7 mouse cellular contexts compared by ENCODE assay signal in the genomic region with DNA sequence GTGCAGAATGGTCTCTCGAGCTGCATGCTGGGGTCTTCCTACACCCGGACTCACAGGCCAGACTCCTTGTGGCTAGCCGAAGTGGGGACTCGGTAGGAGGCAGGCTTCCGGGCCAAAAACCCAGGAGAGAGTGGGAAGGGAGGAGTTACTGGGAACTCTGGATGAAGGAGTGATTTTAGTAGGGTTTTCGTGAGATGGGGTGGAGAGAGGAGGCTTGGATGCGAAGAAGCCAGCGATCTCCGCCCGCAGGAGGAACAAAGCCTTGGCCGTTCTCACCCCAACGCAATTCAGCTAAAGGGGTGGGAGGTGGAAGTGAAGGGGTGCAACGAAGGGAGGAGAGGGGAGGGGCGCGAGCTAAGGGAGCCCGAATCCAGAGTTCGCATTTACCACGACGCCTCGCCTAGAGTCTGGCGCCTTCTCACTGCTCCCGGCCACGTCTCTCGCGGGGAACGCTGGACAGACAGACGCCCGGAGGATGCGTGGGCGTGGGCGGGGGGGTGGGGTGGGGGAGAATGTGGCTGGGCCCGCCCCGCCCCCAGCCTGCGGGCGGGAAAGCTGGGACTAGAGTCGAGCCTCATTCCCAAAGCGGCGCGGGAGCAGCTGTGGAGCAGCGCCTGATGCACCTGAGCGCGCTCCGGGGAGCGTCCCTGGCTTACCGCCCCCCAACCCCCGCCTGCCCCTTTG.
A peak's percentile ranks its signal among the peaks of the same experiment; 100 is the strongest.
DNase-seq lines count a peak whose midpoint lies in the region; ATAC-seq and TF ChIP-seq lines count a peak whose summit lies in the region.

No protein-coding gene starts in this region.

- H3K4me3 ChIP-seq in embryonic facial prominence, embryonic 14.5 days (ENCODE audit: low read depth, low read length): peak overlapping the region; percentile 55
- peak overlapping the region; percentile 58 for H3K4me3 ChIP-seq in kidney, embryonic 14.5 days (ENCODE audit: low read length)
- peak overlapping the region; percentile 49 for H3K4me3 ChIP-seq in limb, embryonic 15.5 days
- H3K4me3 ChIP-seq in midbrain, embryonic 14.5 days (replicated peaks; ENCODE audit: low read depth, low read length): peak overlapping the region; percentile 49
- H3K4me3 ChIP-seq in stomach, postnatal 0 days (ENCODE audit: low read depth, low read length): peak overlapping the region; percentile 57

- ATAC-seq in embryonic facial prominence, embryonic 14.5 days (ENCODE audit: low read depth): peak; percentile 88
- peak; percentile 92 for ATAC-seq in kidney, embryonic 14.5 days (ENCODE audit: low FRiP score, low TSS enrichment)
- ATAC-seq in limb, embryonic 15.5 days (ENCODE audit: insufficient number of reproducible peaks, low FRiP score, low TSS enrichment, low read depth): peak; percentile 78
- ATAC-seq in midbrain, embryonic 14.5 days (ENCODE audit: low FRiP score, low TSS enrichment): peak; percentile 88
- ATAC-seq in stomach, postnatal 0 days (ENCODE audit: low FRiP score, low TSS enrichment): peak; percentile 77

- DNase-seq in brain, adult 2 months (ENCODE audit: low read depth, low spot score): peak; percentile 58
- DNase-seq in embryonic facial prominence, embryonic 14.5 days (ENCODE audit: low spot score): peak; percentile 82
- peak; percentile 56 to 61 for DNase-seq in heart, adult 9 months (ENCODE audit: low spot score in 2 of 2)
- DNase-seq in midbrain, embryonic 14.5 days: peak; percentile 84
- peak; percentile 53 for DNase-seq in stomach, postnatal 0 days (ENCODE audit: low spot score)

- peaks cover 7% of the 10 kb centered on the region; the same call in 1 of the 2 replicates for H3K4me1 ChIP-seq in embryonic facial prominence, embryonic 14.5 days (ENCODE audit: control insufficient read depth, insufficient read depth, low read length)
- no peaks in the 10 kb centered on the region for H3K4me1 ChIP-seq in kidney, embryonic 14.5 days (ENCODE audit: control insufficient read depth, insufficient read depth, low read length)
- H3K4me1 ChIP-seq in limb, embryonic 15.5 days: peaks cover 18% of the 10 kb centered on the region
- peaks cover 10% of the 10 kb centered on the region for H3K4me1 ChIP-seq in midbrain, embryonic 14.5 days (ENCODE audit: control insufficient read depth, insufficient read depth, low read length)
- H3K4me1 ChIP-seq in stomach, postnatal 0 days (replicated peaks; ENCODE audit: control insufficient read depth, insufficient read depth): 0 out of 2 replicates have a peak, but pooled peaks cover 2% of the 10 kb centered on the region

- WGBS in embryonic facial prominence, embryonic 14.5 days: under 1% methylated on average over 41 of the region's 46 CpGs
- under 1% methylated on average over 38 of the region's 46 CpGs for WGBS in kidney, embryonic 14.5 days
- WGBS in limb, embryonic 15.5 days: under 1% methylated on average over 43 of the region's 46 CpGs
- under 1% methylated on average over 44 of the region's 46 CpGs for WGBS in midbrain, embryonic 14.5 days
- WGBS in stomach, postnatal 0 days: under 1% methylated on average over 44 of the region's 46 CpGs

- TF ChIP-seq CTCF in stomach, postnatal 0 days (IDR thresholded peaks at IDR 0.05; ENCODE audit: low read depth): peak; percentile 10; the same call in 1 of the 2 replicates

- H3K9ac ChIP-seq in embryonic facial prominence, embryonic 14.5 days (ENCODE audit: low read depth, low read length): peak overlapping the region; percentile 64
- H3K9ac ChIP-seq in kidney, embryonic 14.5 days (ENCODE audit: low read depth, low read length): peak overlapping the region; percentile 64
- H3K9ac ChIP-seq in limb, embryonic 15.5 days: peak overlapping the region; percentile 51
- H3K9ac ChIP-seq in midbrain, embryonic 14.5 days (replicated peaks; ENCODE audit: low read length): peak overlapping the region; percentile 74
- H3K9ac ChIP-seq in stomach, postnatal 0 days (ENCODE audit: low read length): peak overlapping the region; percentile 67

- no peak for TF ChIP-seq EP300 in stomach, postnatal 0 days (optimal IDR thresholded peaks at IDR 0.05)

- H3K9me3 ChIP-seq in embryonic facial prominence, embryonic 14.5 days (ENCODE audit: control insufficient read depth, low read length): 0 out of 2 replicates have a peak, but pooled peaks cover 5% of the 10 kb centered on the region
- H3K9me3 ChIP-seq in kidney, embryonic 14.5 days (ENCODE audit: control insufficient read depth, low read length): peaks cover 3% of the 10 kb centered on the region; the same call in 1 of the 2 replicates
- no peaks in the 10 kb centered on the region for H3K9me3 ChIP-seq in limb, embryonic 15.5 days
- no peaks in the 10 kb centered on the region for H3K9me3 ChIP-seq in midbrain, embryonic 14.5 days (ENCODE audit: control insufficient read depth, low read length)
- no peaks in the 10 kb centered on the region for H3K9me3 ChIP-seq in stomach, postnatal 0 days (ENCODE audit: control insufficient read depth, low read length)

- H3K36me3 ChIP-seq in embryonic facial prominence, embryonic 14.5 days (ENCODE audit: control insufficient read depth, insufficient read depth, low read length): no peaks in the 10 kb centered on the region
- H3K36me3 ChIP-seq in kidney, embryonic 14.5 days (ENCODE audit: control insufficient read depth, insufficient read depth, low read length): no peaks in the 10 kb centered on the region
- no peaks in the 10 kb centered on the region for H3K36me3 ChIP-seq in limb, embryonic 15.5 days
- H3K36me3 ChIP-seq in midbrain, embryonic 14.5 days (ENCODE audit: control insufficient read depth, insufficient read depth, low read length): no peaks in the 10 kb centered on the region
- no peaks in the 10 kb centered on the region for H3K36me3 ChIP-seq in stomach, postnatal 0 days (ENCODE audit: control insufficient read depth, insufficient read depth, low read length)

- H3K4me2 ChIP-seq in embryonic facial prominence, embryonic 14.5 days (ENCODE audit: low read depth, low read length): peak overlapping the region; percentile 99
- H3K4me2 ChIP-seq in kidney, embryonic 14.5 days (replicated peaks; ENCODE audit: low read depth, low read length): peak overlapping the region; percentile 99
- H3K4me2 ChIP-seq in limb, embryonic 15.5 days: peak overlapping the region; percentile 98
- peak overlapping the region; percentile 95 for H3K4me2 ChIP-seq in midbrain, embryonic 14.5 days (ENCODE audit: low read length)
- H3K4me2 ChIP-seq in stomach, postnatal 0 days (replicated peaks; ENCODE audit: low read depth): peak overlapping the region; percentile 99

- peak overlapping the region; percentile 77 for H3K27ac ChIP-seq in embryonic facial prominence, embryonic 14.5 days (replicated peaks; ENCODE audit: low read depth, low read length)
- peak overlapping the region; percentile 17; the same call in 1 of the 2 replicates for H3K27ac ChIP-seq in kidney, embryonic 14.5 days (ENCODE audit: low read depth, low read length)
- H3K27ac ChIP-seq in limb, embryonic 15.5 days: peak overlapping the region; percentile 70
- H3K27ac ChIP-seq in midbrain, embryonic 14.5 days (replicated peaks; ENCODE audit: low read depth, low read length): peak overlapping the region; percentile 96
- peak overlapping the region; percentile 40; the same call in 1 of the 2 replicates for H3K27ac ChIP-seq in stomach, postnatal 0 days (replicated peaks)

- no peaks in the 10 kb centered on the region for H3K27me3 ChIP-seq in embryonic facial prominence, embryonic 14.5 days (replicated peaks; ENCODE audit: control insufficient read depth, insufficient read depth, low read length)
- H3K27me3 ChIP-seq in kidney, embryonic 14.5 days (ENCODE audit: control insufficient read depth, insufficient read depth, low read length): no peaks in the 10 kb centered on the region
- peaks cover 3% of the 10 kb centered on the region; the same call in 1 of the 2 replicates for H3K27me3 ChIP-seq in limb, embryonic 15.5 days
- no peaks in the 10 kb centered on the region for H3K27me3 ChIP-seq in midbrain, embryonic 14.5 days (ENCODE audit: control insufficient read depth, insufficient read depth, low read length)
- H3K27me3 ChIP-seq in stomach, postnatal 0 days (ENCODE audit: control insufficient read depth, insufficient read depth, low read length): no peaks in the 10 kb centered on the region

Comparison
In these comparisons a context has a peak if more than half of its experiments do, and no peak if none do; other contexts are left out.
1. Peak in every context shown above with its lines: DNase-seq, ATAC-seq, H3K4me3 ChIP-seq and H3K27ac ChIP-seq.
2. H3K27ac ChIP-seq: peak in every context shown above with its lines; median percentile 96 in midbrain, embryonic 14.5 days; 77 in embryonic facial prominence, embryonic 14.5 days; 70 in limb, embryonic 15.5 days; 40 in stomach, postnatal 0 days; 17 in kidney, embryonic 14.5 days.